Mouse (Mus musculus) hindbrain, postnatal 0 days (tissue): Measurements from ENCODE around the gene Actbl2. TPM values are rescaled to one million over a fixed set of nuclear protein-coding genes. Genes with fewer than 3 reads are reported as not detected.

Experiments
- ATAC-seq: fragments of 200-750 bp; cut with Nextera tagmentation; 2 replicates; pipeline ENCODE4 v1.8.0; 2017; ENCODE audit warnings: mild to moderate bottlenecking, moderate TSS enrichment, moderate library complexity
- DNase-seq: peaks from one replicate; pipeline ENCODE4 v3.0.0-alpha.2; 2015; ENCODE audit warnings: low spot score
- H3K27ac ChIP-seq: fragments of 300-500 bp; sonication (generic); 2 replicates; pipeline ENCODE4 v1.5.1; 2014; ENCODE audit warnings: mild to moderate bottlenecking
- H3K27me3 ChIP-seq: fragments of 300-500 bp; sonication (generic); 2 replicates; pipeline ENCODE4 v1.6.1; 2014; ENCODE audit warnings: low read length, mixed read lengths; ENCODE audit not compliant: insufficient read depth
- H3K36me3 ChIP-seq: fragments of 300-500 bp; sonication (generic); 2 replicates; pipeline ENCODE4 v1.6.1; 2014; ENCODE audit warnings: low read length, mixed read lengths; ENCODE audit not compliant: insufficient read depth
- H3K4me1 ChIP-seq: fragments of 300-500 bp; sonication (generic); 2 replicates; pipeline ENCODE4 v1.6.1; 2014; ENCODE audit warnings: antibody characterized with exemption, low read length, mixed read lengths; ENCODE audit not compliant: insufficient read depth
- H3K4me2 ChIP-seq: fragments of 300-500 bp; sonication (generic); 2 replicates; pipeline ENCODE4 v1.6.1; 2014; ENCODE audit warnings: low read depth, mild to moderate bottlenecking, low read length, moderate library complexity, mixed read lengths
- H3K4me3 ChIP-seq: fragments of 300-500 bp; sonication (generic); 2 replicates; pipeline ENCODE4 v1.5.1; 2014; ENCODE audit warnings: low read length
- H3K9ac ChIP-seq: fragments of 300-500 bp; sonication (generic); replicated peaks from 2 replicates; pipeline ENCODE4 v1.6.1; 2014; ENCODE audit warnings: mild to moderate bottlenecking, low read length, moderate library complexity, mixed read lengths
- H3K9me3 ChIP-seq: fragments of 300-500 bp; sonication (generic); 2 replicates; pipeline ENCODE4 v1.6.1; 2016; ENCODE audit warnings: low read length, mixed read lengths
- CTCF ChIP-seq: IDR thresholded peaks from 2 replicates; pipeline ENCODE4 v1.5.1; 2016; ENCODE audit warnings: antibody characterized with exemption, control low read depth, low read depth
- WGBS: fragments of 180-500 bp; shearing (Covaris S2); extraction: QIAGEN DNeasy Blood & Tissue Kit; methylation state at CpG from one replicate; pipeline ENCODE4 v1.1.7; 2014; 5-methylcytosine and 5-hydroxymethylcytosine counted together
- polyA plus RNA-seq: library from polyadenylated mRNA; unstranded; fragments of >200 nt; fragmentation: Nextera tagmentation; extraction: Ambion mirVana; gene quantifications from 2 replicates; pipeline ENCODE4 v1.2.1, GENCODE M21; 2015
- total RNA-seq: library from RNA; depleted of rRNA; stranded (reverse); fragments of >200 nt; gene quantifications from 2 replicates; pipeline ENCODE4 v1.2.3, GENCODE M21; 2014; rRNA removed

The Actbl2 gene
- total and polyA plus RNA-seq, 2 experiments from 2014 or later, result 0.05 TPM; not detected in 1

DNA sequence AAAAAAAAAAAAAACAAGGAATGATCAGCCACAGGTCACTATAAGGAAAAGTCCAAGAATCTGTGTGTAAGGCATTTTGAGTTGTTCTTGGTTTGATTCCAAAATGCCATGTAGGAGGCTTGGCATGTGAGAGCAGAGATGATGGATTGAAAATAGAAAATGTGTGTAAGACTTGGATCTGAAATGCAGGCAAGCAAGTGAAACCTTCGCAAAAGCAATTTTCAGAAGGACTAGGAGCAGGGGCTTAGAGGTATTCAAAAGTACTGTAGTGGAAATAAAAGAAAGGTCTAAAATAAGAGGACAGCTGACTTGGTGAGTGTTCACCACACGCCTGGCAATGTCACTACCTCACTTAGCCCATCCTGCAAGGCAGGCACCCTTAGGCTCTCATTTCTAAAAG lies 49.4 kb downstream of the Actbl2 start:
- no peak overlapping the region for H3K4me3 ChIP-seq
- no peak overlapping the region for H3K4me2 ChIP-seq
- no peaks in the 10 kb centered on the region for H3K36me3 ChIP-seq
- no peaks in the 10 kb centered on the region for H3K27me3 ChIP-seq
- 66% methylated on average over 2 of the region's 2 CpGs for WGBS
- H3K4me1 ChIP-seq, result no peaks in the 10 kb centered on the region
- no peak for TF ChIP-seq CTCF
- H3K27ac ChIP-seq, result no peak overlapping the region
- DNase-seq (no peak), ATAC-seq (no peak)
- H3K9ac ChIP-seq, result no peak overlapping the region
- no peaks in the 10 kb centered on the region for H3K9me3 ChIP-seq

DNA sequence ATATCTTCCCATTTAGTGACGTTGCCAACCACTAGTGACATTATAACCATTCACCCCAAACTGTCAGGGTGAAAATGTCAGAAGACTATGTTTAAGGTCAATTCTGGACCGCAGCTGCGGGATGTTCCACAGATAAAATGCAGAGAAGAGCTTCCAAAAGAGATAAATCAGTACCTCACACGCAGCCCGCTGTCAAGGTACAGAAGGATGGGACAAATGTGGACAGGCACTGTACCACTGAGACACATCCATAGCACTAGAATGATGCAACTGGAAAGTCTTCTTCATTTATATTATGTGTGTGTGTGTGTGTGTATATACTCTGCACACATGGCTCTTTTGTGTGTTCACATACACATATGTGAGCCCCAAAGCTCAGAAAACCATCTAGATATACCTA lies 49.9 kb downstream of the Actbl2 start:
- Histone ChIP-seq H3K27me3 (no peaks in the 10 kb centered on the region), H3K36me3 (no peaks in the 10 kb centered on the region), H3K9ac (no peak overlapping the region), H3K4me1 (no peaks in the 10 kb centered on the region), H3K4me2 (no peak overlapping the region), H3K9me3 (no peaks in the 10 kb centered on the region), H3K27ac (no peak overlapping the region), H3K4me3 (no peak overlapping the region)
- TF ChIP-seq CTCF, result no peak
- 94% methylated on average over 5 of the region's 5 CpGs for WGBS
- ATAC-seq (no peak), DNase-seq (no peak)

Other genes starting within 250 kb of the Actbl2 start
- 37.3 and 39.0 TPM in 2 replicates for gene Gpbp1, start 235.1 kb downstream of the Actbl2 start, total RNA-seq
- gene Gpbp1, start 235.1 kb downstream of the Actbl2 start, polyA plus RNA-seq, result 73.0 and 73.1 TPM in 2 replicates